Mouse (Mus musculus): Measurements from ENCODE around the gene Spred3.
A peak's percentile ranks its signal among the peaks of the same experiment; 100 is the strongest.
"Not testable (repeated sequence)": the region's sequence is repeated elsewhere in the genome, so short reads cannot be mapped to it uniquely, and the experiment has no call there.

Gene Spred3

DNA sequence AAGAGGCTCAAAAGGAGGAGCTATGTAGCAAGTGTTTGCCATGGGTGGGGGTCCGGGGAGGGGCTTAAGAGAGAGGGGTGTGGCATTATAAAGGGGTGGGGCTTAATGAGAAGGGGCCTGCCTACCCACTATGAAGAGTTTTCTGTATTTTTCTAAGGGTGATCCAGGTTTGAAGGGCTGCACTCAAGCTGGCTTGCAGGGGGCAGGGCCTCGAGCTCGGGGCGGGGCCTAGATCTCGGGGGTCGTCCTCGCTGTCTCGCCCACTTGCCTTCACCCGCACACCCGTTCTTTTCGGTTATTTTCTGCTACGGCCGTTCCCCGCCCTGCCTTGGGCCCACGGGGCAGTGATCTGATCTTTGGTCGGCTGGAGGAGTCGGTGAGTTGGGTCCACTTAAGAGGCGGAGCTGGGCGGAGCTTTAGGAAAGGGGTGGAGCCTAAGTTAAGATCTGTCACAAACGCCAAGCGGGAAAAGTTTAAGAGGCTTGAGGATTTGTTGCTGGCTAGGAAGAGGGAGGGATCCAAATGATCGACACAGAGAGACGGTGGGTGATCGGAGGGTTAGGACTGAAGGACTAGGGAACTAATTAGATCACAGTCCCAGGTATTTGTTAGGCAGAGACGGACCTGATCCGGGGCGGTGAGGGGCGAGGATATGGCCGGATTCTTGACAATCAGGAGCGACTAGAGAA is at the start of gene Spred3, which contains the start of gene Ggn:
TSS of gene Spred3 (minus strand) at position 346 of the 689 bp plus-strand sequence.
TSS of gene Ggn (plus strand) at position 145 of the 689 bp plus-strand sequence.
- DNase-seq: peak; percentile 93

DNA sequence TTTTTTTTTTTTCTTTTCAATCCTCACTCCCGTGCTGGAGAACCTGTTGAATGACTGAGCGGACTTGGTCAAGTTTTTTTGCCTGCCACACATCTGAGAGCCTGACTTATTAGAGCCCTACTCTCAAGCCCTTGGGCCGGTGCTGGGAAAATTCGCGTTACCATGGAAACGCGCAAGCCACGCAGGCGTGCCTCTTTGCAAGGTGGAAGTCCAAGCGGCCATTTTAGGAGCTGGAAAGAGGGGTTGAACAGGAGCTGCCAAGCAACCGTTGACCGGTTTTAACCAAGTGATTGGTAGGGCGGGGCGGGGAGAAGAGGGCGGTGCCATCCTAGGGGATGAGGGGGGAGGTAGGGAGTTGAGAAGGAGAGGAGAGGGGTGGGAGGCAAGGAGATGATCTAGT is 44.6 kb upstream of the Spred3 start:
- no peak for DNase-seq

DNA sequence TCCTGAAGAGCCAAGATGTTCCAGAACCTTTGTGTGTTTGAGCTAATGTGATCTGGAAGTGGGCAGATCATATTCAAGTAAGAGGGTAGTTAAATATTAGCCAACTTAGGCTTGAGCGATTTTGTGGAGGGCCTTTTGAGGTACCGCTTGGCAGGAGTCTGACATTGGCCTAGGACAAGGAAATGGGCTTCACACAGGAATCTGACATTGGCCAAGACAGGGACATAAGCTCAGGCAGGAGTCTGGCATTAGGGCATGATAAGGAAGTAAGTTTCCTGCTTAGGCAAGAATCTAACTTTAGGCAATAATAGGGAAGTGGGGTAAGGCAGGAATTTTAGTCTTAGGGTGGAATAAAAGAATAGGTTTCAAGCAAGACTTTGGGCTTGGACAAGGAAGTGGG is 44.0 kb upstream of the Spred3 start:
- DNase-seq: no peak

DNA sequence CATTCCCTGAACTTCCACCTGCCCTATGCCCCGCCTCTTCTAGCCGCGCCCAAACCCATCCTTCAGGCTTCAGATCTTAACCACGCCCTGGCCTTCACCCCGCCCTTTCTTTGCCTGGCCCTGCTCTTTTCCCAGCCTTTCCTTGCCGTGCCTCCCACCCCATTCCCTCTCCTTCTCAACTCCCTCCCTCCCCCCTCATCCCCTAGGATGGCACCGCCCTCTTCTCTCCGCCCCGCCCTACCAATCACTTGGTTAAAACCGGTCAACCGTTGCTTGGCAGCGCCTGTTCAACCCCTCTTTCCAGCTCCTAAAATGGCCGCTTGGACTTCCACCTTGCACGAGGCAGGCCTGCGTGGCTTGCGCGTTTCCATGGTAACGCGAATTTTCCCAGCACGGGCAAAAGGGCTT is 43.5 kb upstream of the Spred3 start, which contains the start of gene Catsperg1:
TSS of gene Catsperg1 (minus strand) at position 361 of the 408 bp plus-strand sequence.
- peak; percentile 44 for DNase-seq

DNA sequence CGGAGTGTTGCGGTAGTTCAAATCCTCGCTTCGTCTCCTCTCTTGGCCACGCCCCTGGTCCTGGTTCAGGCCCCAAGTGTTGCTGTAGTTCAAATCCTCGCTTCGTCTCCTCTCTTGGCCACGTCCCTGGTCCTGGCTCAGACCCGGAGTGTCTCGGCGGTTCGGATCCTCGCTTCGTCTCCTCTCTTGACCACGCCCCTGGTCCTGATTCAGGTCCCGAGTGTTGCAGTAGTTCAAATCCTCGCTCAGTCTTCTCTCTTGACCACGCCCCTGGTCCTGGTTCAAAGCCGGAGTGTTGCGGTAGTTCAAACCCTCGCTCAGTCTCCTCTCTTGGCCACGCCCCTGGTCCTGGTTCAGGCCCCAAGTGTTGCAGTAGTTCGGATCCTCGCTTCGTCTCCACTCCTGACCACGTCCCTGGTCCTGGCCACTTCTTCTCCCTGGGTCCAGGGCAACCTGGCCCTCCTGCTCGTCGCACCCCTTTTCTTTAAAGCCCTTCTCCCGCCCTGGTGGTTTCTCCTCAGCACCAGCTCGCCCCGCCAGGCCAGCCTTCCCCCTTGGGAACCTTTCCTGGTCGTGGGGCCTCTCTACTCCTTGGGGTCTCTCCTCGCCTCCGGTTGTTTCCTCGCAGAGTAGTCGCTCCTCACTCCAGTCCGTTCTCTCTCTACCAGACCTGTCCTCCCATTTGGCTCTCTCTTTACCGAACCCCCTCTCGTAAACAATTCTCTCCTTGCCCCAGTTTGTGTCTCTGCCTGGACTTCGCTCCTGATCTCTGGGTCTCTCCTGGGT is 42.8 kb upstream of the Spred3 start:
- peak; percentile 10 for DNase-seq

DNA sequence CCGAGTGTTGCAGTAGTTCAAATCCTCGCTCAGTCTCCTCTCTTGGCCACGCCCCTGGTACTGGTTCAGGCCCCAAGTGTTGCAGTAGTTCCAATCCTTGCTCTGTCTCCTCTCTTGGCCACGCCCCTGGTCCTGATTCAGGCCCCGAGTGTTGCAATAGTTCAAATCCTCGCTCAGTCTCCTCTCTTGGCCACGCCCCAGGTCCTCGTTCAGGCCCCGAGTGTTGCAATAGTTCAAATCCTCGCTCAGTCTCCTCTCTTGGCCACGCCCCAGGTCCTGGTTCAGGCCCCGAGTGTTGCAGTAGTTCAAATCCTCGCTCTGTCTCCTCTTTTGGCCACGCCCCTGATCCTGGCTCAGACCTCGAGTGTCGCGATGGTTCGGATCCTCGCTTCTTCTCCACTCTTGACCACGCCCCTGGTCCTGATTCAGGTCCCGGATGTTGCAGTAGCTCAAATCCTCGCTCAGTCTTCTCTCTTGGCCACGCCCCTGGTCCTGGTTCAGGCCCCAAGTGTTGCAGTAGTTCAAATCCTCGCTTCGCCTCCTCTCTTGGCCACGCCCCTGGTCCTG is 42.1 kb upstream of the Spred3 start:
- peak; percentile 50 for DNase-seq

DNA sequence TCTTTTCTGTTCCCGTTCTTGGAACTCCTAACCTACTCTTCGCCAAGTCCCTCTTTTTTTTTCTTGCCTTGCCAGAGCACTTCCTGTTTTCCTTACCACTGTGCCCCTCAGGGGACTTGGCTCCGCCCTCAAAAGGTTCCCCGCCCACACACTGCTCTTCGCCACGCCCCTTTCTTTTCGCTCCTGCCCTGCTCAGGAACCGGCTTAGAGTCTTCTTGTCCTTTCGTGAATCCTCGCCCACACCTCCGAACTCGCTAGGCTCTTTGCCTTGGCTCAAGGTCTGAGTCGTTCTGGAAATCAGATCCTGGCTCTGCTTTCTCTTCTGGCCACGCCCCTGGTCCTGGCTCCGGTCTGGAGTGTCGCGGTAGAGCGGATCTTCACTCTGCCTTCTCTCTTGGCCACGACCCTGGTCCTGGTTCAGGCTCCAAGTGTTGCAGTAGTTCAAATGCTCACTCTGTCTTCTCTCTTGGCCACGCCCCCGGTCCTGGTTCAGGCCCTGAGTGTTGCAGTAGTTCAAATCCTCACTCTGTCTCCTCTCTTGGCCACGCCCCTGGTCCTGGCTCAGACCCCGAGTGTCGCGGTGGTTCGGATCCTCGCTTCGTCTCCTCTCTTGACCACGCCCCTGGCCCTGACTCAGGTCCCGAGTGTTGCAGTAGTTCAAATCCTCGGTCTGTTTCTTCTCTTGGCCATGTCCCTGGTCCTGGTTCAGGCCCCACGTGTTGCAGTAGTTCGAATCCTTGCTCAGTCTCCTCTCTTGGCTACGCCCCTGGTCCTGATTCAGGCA is 41.4 kb upstream of the Spred3 start:
- DNase-seq: peak; percentile 97

DNA sequence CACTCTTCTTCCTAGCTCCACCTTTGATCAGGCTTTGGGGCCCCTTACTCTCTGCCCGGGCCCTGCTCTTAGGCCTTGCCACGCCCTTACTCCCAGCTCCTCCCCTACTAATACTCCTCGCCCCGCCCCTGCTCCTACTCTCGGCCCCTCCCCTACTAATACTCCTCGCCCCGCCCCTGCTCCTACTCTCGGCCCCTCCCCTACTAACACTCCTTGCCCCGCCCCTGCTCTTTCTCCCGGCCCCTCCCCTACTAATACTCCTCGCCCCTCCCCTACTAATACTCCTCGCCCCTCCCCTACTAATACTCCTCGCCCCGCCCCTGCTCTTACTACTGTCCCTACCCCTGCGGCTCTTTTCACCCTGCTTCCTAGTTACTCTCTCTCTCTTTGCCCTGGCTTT is 40.8 kb upstream of the Spred3 start:
- not testable (repeated sequence) for DNase-seq

DNA sequence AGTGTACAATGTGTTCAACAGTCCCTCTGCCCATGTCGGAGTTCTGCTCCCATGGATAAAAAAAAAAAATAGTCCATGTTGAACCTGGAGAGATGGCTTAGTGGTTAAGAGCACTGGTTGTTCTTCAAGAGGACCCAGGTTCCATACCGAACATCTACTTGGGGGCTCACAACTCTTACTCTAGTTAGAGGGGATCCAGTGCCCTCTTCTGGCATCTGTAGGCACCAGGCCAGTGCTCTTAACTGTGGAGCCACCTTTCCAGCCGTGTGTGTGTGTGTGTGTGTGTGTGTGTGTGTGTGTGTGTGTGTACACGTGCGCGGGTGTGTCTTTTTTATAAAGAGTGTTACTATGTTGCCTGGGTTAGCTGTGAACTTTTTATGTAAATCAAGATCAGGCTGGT is 32.4 kb upstream of the Spred3 start:
- DNase-seq: no peak

DNA sequence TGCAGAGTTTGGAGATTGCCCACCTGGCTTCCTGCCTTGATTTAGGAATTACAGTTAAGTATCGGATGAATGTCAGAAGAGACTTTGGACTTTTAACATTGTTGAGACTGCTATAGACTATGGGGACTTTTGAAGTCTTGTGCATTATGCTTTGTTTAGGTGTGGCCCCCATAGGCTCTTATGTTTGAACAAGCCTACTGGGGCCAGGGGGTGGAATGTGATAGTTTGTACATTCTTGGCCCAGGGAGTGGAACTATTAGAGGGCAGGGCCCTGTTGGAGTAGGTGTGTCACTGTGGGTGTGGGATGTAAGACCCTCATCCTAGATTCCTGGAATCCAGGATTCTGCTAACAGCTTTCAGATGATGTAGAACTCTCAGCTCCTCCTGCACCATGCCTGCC is 24.0 kb upstream of the Spred3 start:
- DNase-seq: not testable (repeated sequence)

DNA sequence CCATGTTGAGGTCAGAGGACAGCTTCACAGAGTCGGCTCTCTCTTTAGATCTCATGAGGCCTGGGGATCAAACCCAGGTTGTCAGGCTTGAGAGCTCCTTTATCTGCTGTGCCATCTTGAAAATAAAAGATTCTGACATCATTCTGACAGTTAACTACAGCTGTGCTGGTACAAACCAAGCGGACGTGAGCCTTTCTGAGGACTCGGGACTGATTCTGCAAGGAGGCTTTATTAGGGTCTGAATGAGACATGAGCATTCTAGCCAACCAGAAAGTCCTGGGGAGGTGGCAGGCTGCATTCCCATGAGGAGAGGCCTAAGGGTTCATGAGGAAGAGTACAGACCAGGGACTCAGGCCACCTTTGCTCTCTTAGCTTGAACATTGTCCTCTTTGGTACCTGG is 11.1 kb upstream of the Spred3 start:
- DNase-seq: not testable (repeated sequence)

DNA sequence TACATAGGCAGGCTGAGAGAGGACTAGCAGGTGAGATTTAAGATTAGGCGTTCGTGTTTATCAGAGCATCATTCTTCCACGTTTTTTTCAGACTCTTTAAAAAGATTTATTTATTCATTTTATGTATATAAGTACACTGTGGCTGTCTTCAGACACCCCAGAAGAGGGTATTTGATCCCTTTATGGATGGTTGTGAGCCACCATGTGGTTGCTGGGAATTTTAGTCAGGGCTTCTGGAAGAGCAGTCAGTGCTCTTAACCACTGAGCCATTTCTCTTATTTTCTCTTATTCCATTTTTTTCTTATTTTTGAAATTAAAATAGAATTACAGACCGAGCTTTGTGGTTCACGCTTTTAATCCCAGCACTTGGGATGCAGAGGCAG is 10.6 kb upstream of the Spred3 start:
- DNase-seq: no peak

DNA sequence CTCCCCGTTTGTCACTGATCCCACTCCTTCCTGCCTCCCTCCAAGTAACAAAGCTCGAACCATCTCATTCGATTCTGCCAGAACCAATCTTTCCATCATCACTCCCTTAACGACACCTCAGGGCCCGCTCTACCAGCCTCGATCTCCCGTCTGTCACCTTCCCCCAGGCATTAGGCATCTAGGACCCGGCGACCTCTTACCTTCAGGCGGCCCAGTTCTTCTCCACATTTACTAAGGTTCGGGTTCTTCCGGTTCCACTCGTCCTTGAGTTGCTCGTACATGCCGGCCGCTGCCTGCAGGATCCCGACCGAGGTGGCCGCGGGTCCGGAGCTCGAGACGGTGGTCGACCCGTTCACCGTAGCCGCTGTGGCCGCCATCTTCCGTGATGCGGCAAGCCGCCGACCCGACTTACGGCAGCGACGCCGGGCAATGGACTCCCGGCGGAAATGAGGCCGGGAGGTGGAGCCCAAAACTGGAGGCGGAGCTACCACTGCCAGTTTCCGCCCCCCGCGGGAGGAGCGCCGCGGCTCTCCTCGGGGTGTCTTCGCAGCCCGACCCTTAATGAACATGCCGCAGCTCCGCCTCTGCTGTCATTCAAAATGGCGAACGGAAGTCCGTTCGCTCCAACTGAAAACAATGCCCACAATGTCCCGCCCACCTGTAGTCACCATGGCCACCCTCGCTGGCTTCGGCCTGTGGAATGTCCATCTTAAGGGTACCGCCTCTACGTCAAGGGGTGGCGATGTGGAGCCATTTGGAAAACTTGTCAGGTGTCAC is 10.1 kb upstream of the Spred3 start, which contains the start of gene Psmd8:
TSS of gene Psmd8 (minus strand) at position 625 of the 777 bp plus-strand sequence.
- DNase-seq: peak; percentile 98

DNA sequence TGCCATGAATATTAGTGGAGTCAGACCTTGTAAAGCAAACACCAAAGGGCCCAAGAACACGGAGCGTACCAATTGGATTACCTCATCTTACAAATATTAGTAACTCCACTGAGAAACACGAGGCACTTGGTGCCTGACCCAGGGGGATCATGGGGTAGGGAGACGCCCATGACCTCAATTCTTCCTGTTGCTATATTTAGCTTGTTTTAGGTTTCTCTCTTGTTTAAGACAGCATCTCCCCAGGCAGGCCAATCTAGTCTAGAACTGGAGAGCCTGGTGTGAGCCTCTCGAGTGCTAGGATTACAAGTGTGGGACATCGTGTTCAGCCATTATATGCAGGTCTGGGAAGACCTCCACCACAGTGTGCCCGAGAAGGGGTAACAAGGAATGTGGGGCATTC is 9.1 kb upstream of the Spred3 start:
- DNase-seq: no peak

DNA sequence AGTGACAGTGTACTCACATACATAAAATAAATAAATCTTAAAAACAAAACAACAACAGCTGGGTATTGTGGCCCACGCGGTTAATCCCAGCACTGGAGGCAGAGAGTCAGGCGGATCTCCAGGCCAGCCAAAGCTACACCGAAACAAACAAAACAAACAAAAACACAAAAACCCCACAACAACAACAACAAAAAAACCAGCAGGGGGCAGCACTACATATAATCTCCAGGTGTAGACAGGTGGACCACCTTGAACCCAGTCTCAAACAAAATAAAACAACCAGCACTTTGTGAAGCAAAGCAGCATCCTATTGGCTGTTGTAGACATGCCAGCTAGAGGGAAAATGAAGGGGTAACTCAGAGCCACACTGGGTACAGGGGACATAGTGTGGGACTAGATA is 7.9 kb upstream of the Spred3 start:
- DNase-seq: no peak

DNA sequence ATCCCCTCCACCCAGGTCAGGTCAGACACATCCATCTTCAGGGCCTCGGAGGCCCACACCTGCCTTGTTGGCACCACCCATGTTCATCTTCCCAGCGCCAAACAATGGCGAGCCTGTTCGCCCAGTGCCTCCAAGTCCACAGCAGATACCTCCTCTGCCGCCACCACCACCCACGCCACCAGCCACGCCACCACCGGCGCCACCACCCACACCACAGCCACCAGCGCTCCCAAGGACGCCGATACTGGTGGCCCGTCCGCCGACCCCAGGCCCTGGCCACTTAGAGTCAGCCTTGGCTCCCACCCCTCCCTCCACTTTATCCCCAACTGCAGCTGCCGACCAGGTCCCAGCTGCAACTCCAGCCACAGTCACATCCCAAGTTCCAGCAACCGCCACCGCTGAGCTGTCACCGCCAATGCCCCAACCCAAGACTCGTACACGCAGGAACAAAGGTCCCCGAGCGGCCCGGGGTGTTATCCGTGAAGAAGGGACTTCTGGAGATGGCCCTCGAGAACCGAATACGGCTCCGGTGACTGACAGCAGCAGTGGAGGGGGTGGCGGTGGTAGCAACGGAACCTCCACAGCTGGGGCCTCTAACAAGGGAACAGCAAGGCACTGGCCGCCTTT is 2.3 kb upstream of the Spred3 start:
- no peak for DNase-seq

DNA sequence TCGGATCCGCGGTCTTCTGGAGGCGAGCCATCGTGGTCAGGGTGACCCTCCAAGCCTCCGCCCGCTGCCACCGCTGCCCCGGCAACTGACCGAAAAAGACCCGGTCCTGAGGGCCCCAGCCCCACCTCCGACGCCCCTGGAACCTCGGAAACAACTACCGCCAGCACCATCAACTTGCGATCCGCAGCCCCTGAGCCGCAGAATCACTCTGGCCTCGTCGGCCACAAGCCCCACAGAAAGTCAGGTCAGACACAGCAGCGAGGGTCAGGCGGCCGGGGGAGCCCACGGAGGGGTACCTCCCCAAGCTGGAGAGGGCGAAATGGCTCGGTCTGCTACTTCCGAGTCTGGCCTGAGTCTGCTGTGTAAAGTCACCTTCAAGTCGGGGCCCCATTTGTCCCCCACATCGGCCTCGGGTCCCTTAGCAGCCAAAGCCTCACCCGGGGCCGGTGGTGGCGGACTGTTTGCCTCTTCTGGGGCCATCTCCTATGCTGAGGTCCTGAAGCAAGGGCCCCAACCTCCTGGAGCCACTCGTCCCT is 1.4 kb upstream of the Spred3 start:
- no peak for DNase-seq

DNA sequence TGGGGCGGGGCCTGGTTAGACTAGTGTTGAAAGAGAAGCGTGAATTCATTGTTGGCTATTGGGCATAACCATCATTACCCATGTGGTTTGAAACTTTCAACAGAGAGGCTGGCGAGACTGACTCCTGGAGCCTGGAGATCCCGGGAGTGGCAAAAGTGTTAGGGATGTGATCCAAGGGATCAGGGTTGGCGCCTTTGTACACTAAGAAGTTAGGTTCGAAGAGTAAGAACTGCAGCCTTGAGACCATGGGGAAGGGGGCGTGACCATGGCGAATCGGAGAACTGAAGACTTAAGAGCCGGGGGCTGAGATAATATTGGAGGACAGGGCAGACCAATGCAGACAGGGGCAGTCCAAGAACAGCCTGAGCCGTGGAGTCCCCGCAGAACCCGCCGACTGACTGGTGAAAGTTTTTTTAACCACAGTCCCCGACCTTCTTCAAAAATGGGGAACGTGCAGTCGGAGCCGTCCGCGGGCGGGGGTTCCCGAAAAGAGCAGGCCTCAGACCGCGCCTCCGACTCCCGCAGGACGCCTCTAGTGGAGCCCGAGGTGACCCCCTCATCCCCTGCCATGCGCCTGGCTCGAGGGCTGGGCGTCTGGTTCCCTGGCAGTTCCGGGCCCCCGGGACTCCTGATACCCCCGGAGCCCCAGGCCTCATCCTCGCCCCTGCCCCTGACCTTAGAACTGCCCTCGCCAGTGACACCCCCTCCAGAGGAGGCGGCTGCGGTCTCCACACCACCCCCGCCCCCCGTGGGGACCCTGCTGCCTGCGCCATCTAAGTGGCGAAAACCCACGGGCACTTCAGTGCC is 747 bp upstream of the Spred3 start:
- peak; percentile 32 for DNase-seq

DNA sequence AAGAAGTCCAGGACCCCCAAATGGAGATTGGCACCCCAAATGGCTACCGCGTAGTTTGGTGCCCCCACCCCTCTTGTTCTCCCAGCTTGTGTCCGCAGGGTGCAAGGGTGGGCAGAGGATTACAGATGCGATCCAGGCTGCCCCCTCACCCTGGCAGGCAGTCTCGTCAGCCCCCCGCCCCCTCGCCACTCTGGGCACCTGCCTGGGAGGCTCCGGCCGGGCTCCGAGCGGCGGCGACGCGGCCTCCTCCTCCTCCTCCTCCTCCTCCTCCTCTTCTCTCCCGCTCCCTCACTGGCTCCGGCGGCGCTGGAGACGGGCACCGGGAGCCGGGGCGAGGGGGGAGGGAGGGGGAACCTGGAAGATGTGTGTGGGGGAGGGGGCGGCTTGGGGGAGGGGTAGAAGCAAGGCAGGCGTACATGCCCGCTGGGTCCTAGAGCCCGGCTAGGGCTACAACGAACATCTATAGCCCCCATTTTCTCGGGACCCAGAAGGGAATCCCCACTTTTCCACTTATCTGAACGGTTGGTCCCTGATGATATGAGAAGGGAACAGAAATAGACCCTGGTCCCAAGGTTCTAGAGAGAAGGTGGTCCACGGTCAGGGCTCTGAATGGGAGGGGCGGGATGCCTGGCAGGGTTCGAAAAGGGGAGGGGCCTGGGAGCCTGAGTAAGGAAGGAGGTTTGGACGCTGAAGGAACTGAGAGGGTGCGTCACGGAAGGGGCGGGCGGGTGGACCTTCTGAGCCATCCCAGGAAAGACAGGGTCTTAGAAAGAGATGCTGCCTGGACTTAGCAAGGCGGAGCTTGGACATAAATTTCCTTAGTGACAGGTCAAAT is 763 bp downstream of the Spred3 start:
- DNase-seq: peak; percentile 85
